Mouse (Mus musculus): ENCODE results near the gene Zfp612. TPM values are rescaled to one million over a fixed set of nuclear protein-coding genes. Genes with fewer than 3 reads are reported as not detected.
A peak's percentile ranks its signal among the peaks of the same experiment; 100 is the strongest.

The Zfp612 gene
- polyA plus RNA-seq, 1 experiment from 2014 or later, result 9.4 TPM

GRCm38 (mm10) chr8:110069706-110070105 is 9.8 kb upstream of the Zfp612 start:
- DNase-seq (ENCODE audit: low spot score), result no peak

DNA sequence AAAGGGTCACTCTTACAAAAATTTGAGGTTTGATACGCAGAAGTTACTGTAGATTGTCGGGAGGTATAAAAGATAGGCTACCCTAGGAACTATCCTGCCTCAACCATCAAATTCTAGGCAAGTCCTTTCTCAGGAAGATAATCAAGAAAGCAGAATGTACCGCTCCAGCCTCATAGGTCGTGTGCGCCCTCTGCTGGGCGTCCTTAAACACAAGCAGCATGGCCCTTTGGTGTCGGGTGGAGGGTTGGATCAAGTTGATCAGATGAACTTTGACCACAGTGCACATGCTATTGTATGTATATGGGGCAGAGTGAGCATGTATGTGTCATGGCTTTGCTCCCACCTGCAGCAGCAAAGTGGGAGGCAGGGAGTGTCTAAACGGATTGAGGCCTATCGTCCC is 7.9 kb upstream of the Zfp612 start:
- H3K27me3 ChIP-seq (ENCODE audit: insufficient read depth, poor library complexity, severe bottlenecking), result no peaks in the 10 kb centered on the region
- no peak overlapping the region for H3K4me3 ChIP-seq
- H3K4me1 ChIP-seq (replicated peaks), result no peaks in the 10 kb centered on the region
- 15% methylated on average over 9 of the region's 9 CpGs for WGBS
- H3K27ac ChIP-seq, result no peak overlapping the region
- peak; percentile 63 for DNase-seq (ENCODE audit: low spot score)
- H3K36me3 ChIP-seq, result no peaks in the 10 kb centered on the region
- H3K9me3 ChIP-seq, result 0 out of 2 replicates have a peak, but pooled peaks cover 3% of the 10 kb centered on the region

More at GRCm38 (mm10) chr8:110069706-110070105, 9.8 kb upstream of the Zfp612 start:
- WGBS, result 88% methylated on average over 4 of the region's 4 CpGs
- Histone ChIP-seq H3K4me3 (no peak overlapping the region), H3K27ac (no peak overlapping the region), H3K27me3 (ENCODE audit: insufficient read depth, poor library complexity, severe bottlenecking) (no peaks in the 10 kb centered on the region), H3K36me3 (no peaks in the 10 kb centered on the region), H3K9me3 (0 out of 2 replicates have a peak, but pooled peaks cover 3% of the 10 kb centered on the region), H3K4me1 (replicated peaks) (no peaks in the 10 kb centered on the region)

DNA sequence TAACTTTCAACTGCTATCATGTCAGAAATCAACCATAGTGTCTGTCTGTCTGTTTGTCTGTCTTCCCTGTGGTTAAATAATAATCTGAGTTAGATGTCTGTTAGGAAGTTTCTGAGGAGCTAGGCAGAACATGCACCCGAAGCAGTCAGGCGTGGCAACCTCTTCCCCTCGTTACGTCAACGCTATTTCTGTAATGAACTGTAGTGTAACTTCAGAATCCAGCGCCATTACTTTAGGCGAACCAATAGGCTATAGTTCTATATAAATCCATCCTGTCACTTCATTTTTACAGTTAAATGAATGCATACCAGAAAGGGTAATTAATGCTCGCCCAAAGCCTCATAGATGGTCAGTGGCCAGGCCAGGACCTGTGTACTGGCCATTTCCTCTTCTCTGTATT is 5.0 kb upstream of the Zfp612 start:
- WGBS, result 87% methylated on average over 8 of the region's 8 CpGs
- H3K4me1 ChIP-seq (replicated peaks), result peaks cover 4% of the 10 kb centered on the region
- H3K27me3 ChIP-seq (ENCODE audit: insufficient read depth, poor library complexity, severe bottlenecking), result no peaks in the 10 kb centered on the region

GRCm38 (mm10) chr8:110082416-110083105 is 3.0 kb downstream of the Zfp612 start:
- no peak overlapping the region for H3K4me3 ChIP-seq
- peaks cover 19% of the 10 kb centered on the region for H3K4me1 ChIP-seq (replicated peaks)
- 81% methylated on average over 11 of the region's 11 CpGs for WGBS
- peaks cover 8% of the 10 kb centered on the region; the same call in 1 of the 2 replicates for H3K9me3 ChIP-seq
- H3K36me3 ChIP-seq, result peaks cover 52% of the 10 kb centered on the region
- DNase-seq (ENCODE audit: low spot score), result no peak
- H3K27ac ChIP-seq, result no peak overlapping the region
- H3K27me3 ChIP-seq (ENCODE audit: insufficient read depth, poor library complexity, severe bottlenecking), result no peaks in the 10 kb centered on the region

More for the DNA sequence above, 5.0 kb upstream of the Zfp612 start:
- Histone ChIP-seq H3K4me3 (no peak overlapping the region), H3K9me3 (no peaks in the 10 kb centered on the region), H3K27ac (no peak overlapping the region), H3K36me3 (no peaks in the 10 kb centered on the region)
- DNase-seq (ENCODE audit: low spot score), result no peak

DNA sequence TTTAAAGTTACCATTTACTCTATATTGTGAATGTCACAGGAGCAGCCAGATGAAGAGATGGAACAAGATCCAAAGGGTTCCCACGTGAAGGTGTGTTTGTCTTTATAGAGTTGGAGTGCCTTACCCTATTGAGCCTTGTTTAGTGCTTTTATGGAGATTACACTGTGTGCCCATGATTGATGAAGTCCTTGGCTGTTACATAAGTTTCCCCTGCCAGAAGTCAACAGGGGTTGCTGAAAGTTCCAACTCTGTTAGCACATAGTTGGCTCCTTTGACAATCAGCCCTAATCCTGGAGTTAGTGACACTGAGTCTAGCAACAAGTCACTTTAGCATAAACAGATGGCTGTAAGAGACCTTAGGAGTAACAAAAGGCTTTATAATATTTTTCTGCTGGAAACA is 12.3 kb downstream of the Zfp612 start:
- Histone ChIP-seq H3K36me3 (peaks cover 42% of the 10 kb centered on the region), H3K4me3 (no peak overlapping the region), H3K4me1 (replicated peaks) (no peaks in the 10 kb centered on the region), H3K27ac (no peak overlapping the region), H3K27me3 (ENCODE audit: insufficient read depth, poor library complexity, severe bottlenecking) (no peaks in the 10 kb centered on the region), H3K9me3 (peaks cover 19% of the 10 kb centered on the region)
- DNase-seq (ENCODE audit: low spot score), result no peak
- 65% methylated on average over 1 of the region's 1 CpGs for WGBS

DNA sequence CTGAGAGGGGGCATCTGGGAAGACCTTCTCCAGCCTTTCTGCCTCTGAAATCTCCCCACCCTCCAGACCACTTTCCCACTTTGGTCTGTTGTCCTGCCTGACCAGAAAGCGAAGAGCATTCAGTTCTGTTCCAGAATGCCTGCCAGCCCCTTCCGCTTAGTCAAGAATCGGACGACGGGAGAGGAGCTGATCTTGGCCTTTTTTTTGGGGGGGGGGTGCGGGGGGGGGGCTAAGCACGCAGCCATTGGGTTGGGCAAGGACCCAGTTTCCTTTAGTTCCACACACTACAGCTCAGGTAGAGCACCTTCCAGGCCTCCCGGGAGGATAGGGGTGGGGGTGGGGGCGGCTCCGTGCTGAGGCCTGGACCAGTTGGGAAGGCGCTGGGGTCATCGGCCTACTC is 21.4 kb downstream of the Zfp612 start, which contains the start of gene Gm21964:
Gene Gm21964, plus strand, starts transcription at position 301 of the 400 bp plus-strand sequence.
- Histone ChIP-seq H3K27ac (no peak within 1 kb of the TSS), H3K36me3 (no peaks in the 10 kb centered on the region), H3K4me3 (no peak within 1 kb of the TSS), H3K4me1 (replicated peaks) (no peaks in the 10 kb centered on the region), H3K9me3 (no peaks in the 10 kb centered on the region), H3K27me3 (ENCODE audit: insufficient read depth, poor library complexity, severe bottlenecking) (no peaks in the 10 kb centered on the region)
- WGBS, result 84% methylated on average over 12 of the region's 12 CpGs
- no peak for DNase-seq (ENCODE audit: low spot score)

- Histone ChIP-seq H3K4me1 (replicated peaks) (no peaks in the 10 kb centered on the region), H3K27ac (no peak overlapping the region), H3K36me3 (no peaks in the 10 kb centered on the region), H3K4me3 (no peak overlapping the region), H3K9me3 (no peaks in the 10 kb centered on the region), H3K27me3 (ENCODE audit: insufficient read depth, poor library complexity, severe bottlenecking) (no peaks in the 10 kb centered on the region)
- WGBS, result 90% methylated on average over 15 of the region's 15 CpGs
- no peak for DNase-seq (ENCODE audit: low spot score)
Observed at GRCm38 (mm10) chr8:110101676-110102075, 22.1 kb downstream of the Zfp612 start.

DNA sequence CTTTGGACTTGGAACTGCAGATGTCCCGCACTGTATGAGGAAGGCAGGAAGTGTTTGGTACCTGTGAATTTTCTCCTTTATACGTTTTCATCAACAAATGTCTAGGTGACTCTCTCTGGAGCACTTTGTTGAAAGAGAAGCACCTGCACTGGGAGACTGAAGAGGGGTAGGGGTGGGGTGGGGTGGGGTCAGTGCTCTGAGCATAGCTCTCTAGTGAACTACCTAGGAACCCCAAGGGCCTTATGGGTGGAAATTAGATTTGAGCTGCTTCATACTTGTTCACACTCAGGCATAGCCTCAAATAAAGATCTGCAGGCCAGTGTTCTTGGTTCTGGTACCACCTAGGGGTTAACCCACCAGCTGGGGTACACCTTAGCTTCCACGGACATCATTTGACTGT is 23.1 kb downstream of the Zfp612 start, which contains the start of gene Gm17720:
Gene Gm17720, minus strand, starts transcription at position 101 of the 400 bp plus-strand sequence.
- H3K36me3 ChIP-seq, result no peaks in the 10 kb centered on the region
- no peak for DNase-seq (ENCODE audit: low spot score)
- WGBS, result 93% methylated on average over 3 of the region's 3 CpGs
- no peaks in the 10 kb centered on the region for H3K4me1 ChIP-seq (replicated peaks)
- H3K9me3 ChIP-seq, result no peaks in the 10 kb centered on the region
- no peaks in the 10 kb centered on the region for H3K27me3 ChIP-seq (ENCODE audit: insufficient read depth, poor library complexity, severe bottlenecking)
- H3K27ac ChIP-seq, result no peak within 1 kb of the TSS
- no peak within 1 kb of the TSS for H3K4me3 ChIP-seq

GRCm38 (mm10) chr8:110119715-110120114 is 40.2 kb downstream of the Zfp612 start:
- WGBS, result 51% methylated on average over 6 of the region's 6 CpGs
- Histone ChIP-seq H3K36me3 (no peaks in the 10 kb centered on the region), H3K4me3 (no peak overlapping the region), H3K27ac (no peak overlapping the region), H3K27me3 (ENCODE audit: insufficient read depth, poor library complexity, severe bottlenecking) (0 out of 2 replicates have a peak, but pooled peaks cover 8% of the 10 kb centered on the region), H3K4me1 (replicated peaks) (no peaks in the 10 kb centered on the region), H3K9me3 (no peaks in the 10 kb centered on the region)
- DNase-seq (ENCODE audit: low spot score), result peak; percentile 31

GRCm38 (mm10) chr8:110130537-110130936 is 51.0 kb downstream of the Zfp612 start:
- Histone ChIP-seq H3K36me3 (no peaks in the 10 kb centered on the region), H3K27ac (no peak overlapping the region), H3K4me1 (replicated peaks) (peaks cover 4% of the 10 kb centered on the region; the same call in 1 of the 2 replicates), H3K4me3 (no peak overlapping the region), H3K9me3 (0 out of 2 replicates have a peak, but pooled peaks cover 5% of the 10 kb centered on the region), H3K27me3 (ENCODE audit: insufficient read depth, poor library complexity, severe bottlenecking) (no peaks in the 10 kb centered on the region)
- DNase-seq (ENCODE audit: low spot score), result peak; percentile 84
- 24% methylated on average over 13 of the region's 13 CpGs for WGBS

- Histone ChIP-seq H3K9me3 (no peaks in the 10 kb centered on the region), H3K36me3 (no peaks in the 10 kb centered on the region), H3K4me1 (replicated peaks) (peaks cover 4% of the 10 kb centered on the region; the same call in 1 of the 2 replicates), H3K4me3 (no peak overlapping the region), H3K27me3 (ENCODE audit: insufficient read depth, poor library complexity, severe bottlenecking) (no peaks in the 10 kb centered on the region), H3K27ac (no peak overlapping the region)
- DNase-seq (ENCODE audit: low spot score), result no peak
- WGBS, result 91% methylated on average over 8 of the region's 8 CpGs
Observed at GRCm38 (mm10) chr8:110134236-110134635, 54.7 kb downstream of the Zfp612 start.

GRCm38 (mm10) chr8:110135515-110135914 is 56.0 kb downstream of the Zfp612 start:
- H3K4me1 ChIP-seq (replicated peaks), result peaks cover 2% of the 10 kb centered on the region; the same call in 1 of the 2 replicates
- H3K27me3 ChIP-seq (ENCODE audit: insufficient read depth, poor library complexity, severe bottlenecking), result no peaks in the 10 kb centered on the region
- no peak overlapping the region for H3K4me3 ChIP-seq
- 79% methylated on average over 7 of the region's 7 CpGs for WGBS
- H3K27ac ChIP-seq, result no peak overlapping the region
- H3K9me3 ChIP-seq, result no peaks in the 10 kb centered on the region
- no peak for DNase-seq (ENCODE audit: low spot score)
- H3K36me3 ChIP-seq, result no peaks in the 10 kb centered on the region

GRCm38 (mm10) chr8:110140156-110140555 is 60.6 kb downstream of the Zfp612 start:
- H3K9me3 ChIP-seq, result no peaks in the 10 kb centered on the region
- H3K36me3 ChIP-seq, result no peaks in the 10 kb centered on the region
- WGBS, result 79% methylated on average over 3 of the region's 3 CpGs
- no peak for DNase-seq (ENCODE audit: low spot score)
- no peaks in the 10 kb centered on the region for H3K27me3 ChIP-seq (ENCODE audit: insufficient read depth, poor library complexity, severe bottlenecking)
- no peak overlapping the region for H3K4me3 ChIP-seq
- 0 out of 2 replicates have a peak, but pooled peaks cover 4% of the 10 kb centered on the region for H3K4me1 ChIP-seq (replicated peaks)
- no peak overlapping the region for H3K27ac ChIP-seq
